Mouse (Mus musculus) liver, embryonic 12.5 days (tissue): ENCODE measurements around the gene Itga6. TPM values are rescaled to one million over a fixed set of nuclear protein-coding genes. Genes with fewer than 3 reads are reported as not detected.

Experiments
- ATAC-seq: fragments of 200-750 bp; cut with Nextera tagmentation; 2 replicates; pipeline ENCODE4 v1.8.0; 2017; ENCODE audit warnings: moderate number of reproducible peaks, mild to moderate bottlenecking, moderate library complexity
- H3K27ac ChIP-seq: fragments of 300-500 bp; sonication (generic); 2 replicates; pipeline ENCODE4 v1.5.1; 2016; ENCODE audit warnings: mild to moderate bottlenecking
- H3K27me3 ChIP-seq: fragments of 300-500 bp; sonication (generic); replicated peaks from 2 replicates; pipeline ENCODE4 v1.6.1; 2016; ENCODE audit warnings: mild to moderate bottlenecking, moderate library complexity
- H3K36me3 ChIP-seq: fragments of 300-500 bp; sonication (generic); 2 replicates; pipeline ENCODE4 v1.6.1; 2016; ENCODE audit warnings: mild to moderate bottlenecking, moderate library complexity
- H3K4me1 ChIP-seq: fragments of 300-500 bp; sonication (generic); 2 replicates; pipeline ENCODE4 v1.6.1; 2016
- H3K4me2 ChIP-seq: fragments of 300-500 bp; sonication (generic); 2 replicates; pipeline ENCODE4 v1.6.1; 2016; ENCODE audit warnings: mild to moderate bottlenecking, moderate library complexity
- H3K4me3 ChIP-seq: fragments of 300-500 bp; sonication (generic); 2 replicates; pipeline ENCODE4 v1.5.1; 2016; ENCODE audit warnings: mild to moderate bottlenecking, moderate library complexity
- H3K9ac ChIP-seq: fragments of 300-500 bp; sonication (generic); 2 replicates; pipeline ENCODE4 v1.6.1; 2016; ENCODE audit warnings: mild to moderate bottlenecking, moderate library complexity
- H3K9me3 ChIP-seq: fragments of 300-500 bp; sonication (generic); replicated peaks from 2 replicates; pipeline ENCODE4 v1.6.1; 2016; ENCODE audit warnings: mild to moderate bottlenecking, moderate library complexity
- WGBS: fragments of 180-500 bp; shearing (Covaris S2); methylation state at CpG from one replicate; pipeline ENCODE4 v1.1.7; 2016; ENCODE audit not compliant: insufficient replicate concordance; 5-methylcytosine and 5-hydroxymethylcytosine counted together
- polyA plus RNA-seq: library from polyadenylated mRNA; unstranded; fragments of >200 nt; fragmentation: Nextera tagmentation; extraction: Ambion mirVana; gene quantifications from 2 replicates; pipeline ENCODE4 v1.2.1, GENCODE M21; 2016

Itga6 gene
- polyA plus RNA-seq, 1 experiment from 2014 or later, result 14.6 TPM

GRCm38 (mm10) chr2:71774246-71774951 lies 29.0 kb downstream of the Itga6 start:
- 64% methylated on average over 10 of the region's 10 CpGs for WGBS
- Histone ChIP-seq H3K9ac (no peak overlapping the region), H3K4me3 (no peak overlapping the region), H3K36me3 (no peaks in the 10 kb centered on the region), H3K9me3 (no peaks in the 10 kb centered on the region), H3K4me2 (no peak overlapping the region), H3K4me1 (0 out of 2 replicates have a peak, but pooled peaks cover 4% of the 10 kb centered on the region), H3K27ac (no peak overlapping the region), H3K27me3 (no peaks in the 10 kb centered on the region)
- no peak for ATAC-seq

GRCm38 (mm10) chr2:71775201-71775611 lies 29.8 kb downstream of the Itga6 start:
- no peak for ATAC-seq
- 0 out of 2 replicates have a peak, but pooled peaks cover 4% of the 10 kb centered on the region for H3K4me1 ChIP-seq
- H3K9ac ChIP-seq, result no peak overlapping the region
- H3K27ac ChIP-seq, result no peak overlapping the region
- WGBS, result 71% methylated on average over 9 of the region's 9 CpGs
- no peak overlapping the region for H3K4me3 ChIP-seq
- no peaks in the 10 kb centered on the region for H3K36me3 ChIP-seq
- H3K9me3 ChIP-seq, result no peaks in the 10 kb centered on the region
- no peaks in the 10 kb centered on the region for H3K27me3 ChIP-seq
- H3K4me2 ChIP-seq, result no peak overlapping the region

GRCm38 (mm10) chr2:71779266-71779888 lies 34.0 kb downstream of the Itga6 start:
- H3K4me3 ChIP-seq, result no peak overlapping the region
- H3K27me3 ChIP-seq, result peaks cover 10% of the 10 kb centered on the region; the same call in 1 of the 2 replicates
- no peak overlapping the region for H3K4me2 ChIP-seq
- no peak overlapping the region for H3K9ac ChIP-seq
- no peaks in the 10 kb centered on the region for H3K36me3 ChIP-seq
- ATAC-seq, result no peak
- no peaks in the 10 kb centered on the region for H3K4me1 ChIP-seq
- no peaks in the 10 kb centered on the region for H3K9me3 ChIP-seq
- H3K27ac ChIP-seq, result no peak overlapping the region
- 22% methylated on average over 5 of the region's 5 CpGs for WGBS

- Histone ChIP-seq H3K4me2 (no peak overlapping the region), H3K4me1 (no peaks in the 10 kb centered on the region), H3K9me3 (no peaks in the 10 kb centered on the region), H3K9ac (no peak overlapping the region), H3K27ac (no peak overlapping the region), H3K36me3 (no peaks in the 10 kb centered on the region), H3K4me3 (no peak overlapping the region), H3K27me3 (peaks cover 14% of the 10 kb centered on the region; the same call in 1 of the 2 replicates)
- no peak for ATAC-seq
- 59% methylated on average over 6 of the region's 6 CpGs for WGBS
Measured at GRCm38 (mm10) chr2:71780016-71780415, 34.6 kb downstream of the Itga6 start.

GRCm38 (mm10) chr2:71785260-71785659 lies 39.8 kb downstream of the Itga6 start:
- no peaks in the 10 kb centered on the region for H3K9me3 ChIP-seq
- H3K27me3 ChIP-seq, result peaks cover 46% of the 10 kb centered on the region
- no peak overlapping the region for H3K27ac ChIP-seq
- H3K9ac ChIP-seq, result no peak overlapping the region
- ATAC-seq, result no peak
- no peak overlapping the region for H3K4me3 ChIP-seq
- no peaks in the 10 kb centered on the region for H3K36me3 ChIP-seq
- 69% methylated on average over 3 of the region's 3 CpGs for WGBS
- H3K4me1 ChIP-seq, result peaks cover 24% of the 10 kb centered on the region
- H3K4me2 ChIP-seq, result no peak overlapping the region

GRCm38 (mm10) chr2:71786060-71786459 lies 40.6 kb downstream of the Itga6 start:
- Histone ChIP-seq H3K9ac (no peak overlapping the region), H3K4me1 (peaks cover 24% of the 10 kb centered on the region), H3K27me3 (peaks cover 46% of the 10 kb centered on the region), H3K36me3 (no peaks in the 10 kb centered on the region), H3K27ac (no peak overlapping the region), H3K9me3 (no peaks in the 10 kb centered on the region), H3K4me3 (no peak overlapping the region), H3K4me2 (peak overlapping the region; percentile 97)
- WGBS, result 10% methylated on average over 5 of the region's 5 CpGs
- no peak for ATAC-seq

- H3K27me3 ChIP-seq, result peaks cover 46% of the 10 kb centered on the region
- under 1% methylated on average over 56 of the region's 61 CpGs for WGBS
Measured at GRCm38 (mm10) chr2:71786591-71787155, 41.3 kb downstream of the Itga6 start.

GRCm38 (mm10) chr2:71787156-71787590 lies 41.8 kb downstream of the Itga6 start:
- H3K9me3 ChIP-seq, result no peaks in the 10 kb centered on the region
- peaks cover 46% of the 10 kb centered on the region for H3K27me3 ChIP-seq
- no peaks in the 10 kb centered on the region for H3K36me3 ChIP-seq
- H3K9ac ChIP-seq, result peak overlapping the region; percentile 74
- peak; percentile 73 for ATAC-seq
- peak overlapping the region; percentile 74 for H3K4me3 ChIP-seq
- peaks cover 24% of the 10 kb centered on the region for H3K4me1 ChIP-seq
- peak overlapping the region; percentile 58; the same call in 1 of the 2 replicates for H3K27ac ChIP-seq
- WGBS, result 1% methylated on average over 25 of the region's 40 CpGs
- peak overlapping the region; percentile 97 for H3K4me2 ChIP-seq

More at GRCm38 (mm10) chr2:71786591-71787155, 41.3 kb downstream of the Itga6 start:
- ATAC-seq, result peak; percentile 86
- Histone ChIP-seq H3K36me3 (no peaks in the 10 kb centered on the region), H3K9ac (peak overlapping the region; percentile 74), H3K4me3 (peak overlapping the region; percentile 74), H3K4me2 (peak overlapping the region; percentile 97), H3K4me1 (peaks cover 24% of the 10 kb centered on the region), H3K9me3 (no peaks in the 10 kb centered on the region), H3K27ac (peak overlapping the region; percentile 58; the same call in 1 of the 2 replicates)

GRCm38 (mm10) chr2:71787591-71788460 lies 42.4 kb downstream of the Itga6 start:
- Histone ChIP-seq H3K4me2 (peak overlapping the region; percentile 97), H3K27me3 (peaks cover 44% of the 10 kb centered on the region), H3K9ac (peak overlapping the region; percentile 74), H3K4me1 (peaks cover 24% of the 10 kb centered on the region), H3K36me3 (no peaks in the 10 kb centered on the region), H3K4me3 (peak overlapping the region; percentile 74), H3K27ac (no peak overlapping the region), H3K9me3 (no peaks in the 10 kb centered on the region)
- no peak for ATAC-seq
- WGBS, result 6% methylated on average over 32 of the region's 32 CpGs

GRCm38 (mm10) chr2:71790752-71791151 lies 45.3 kb downstream of the Itga6 start:
- Histone ChIP-seq H3K9ac (no peak overlapping the region), H3K4me2 (no peak overlapping the region), H3K27ac (no peak overlapping the region), H3K9me3 (no peaks in the 10 kb centered on the region), H3K36me3 (no peaks in the 10 kb centered on the region), H3K4me1 (peaks cover 24% of the 10 kb centered on the region), H3K4me3 (no peak overlapping the region), H3K27me3 (peaks cover 27% of the 10 kb centered on the region)
- 69% methylated on average over 5 of the region's 5 CpGs for WGBS
- ATAC-seq, result no peak

- WGBS, result 72% methylated on average over 2 of the region's 2 CpGs
Measured at GRCm38 (mm10) chr2:71791203-71791602, 45.8 kb downstream of the Itga6 start.

More at GRCm38 (mm10) chr2:71791203-71791602, 45.8 kb downstream of the Itga6 start:
- no peak for ATAC-seq
- peaks cover 22% of the 10 kb centered on the region for H3K4me1 ChIP-seq
- H3K4me3 ChIP-seq, result no peak overlapping the region
- H3K9me3 ChIP-seq, result no peaks in the 10 kb centered on the region
- no peak overlapping the region for H3K27ac ChIP-seq
- H3K27me3 ChIP-seq, result peaks cover 27% of the 10 kb centered on the region
- no peaks in the 10 kb centered on the region for H3K36me3 ChIP-seq
- no peak overlapping the region for H3K9ac ChIP-seq
- H3K4me2 ChIP-seq, result no peak overlapping the region
